Mouse (Mus musculus): ENCODE measurements around the gene Fut7. TPM values are rescaled to one million over a fixed set of nuclear protein-coding genes. Genes with fewer than 3 reads are reported as not detected.

Fut7 gene
- polyA plus RNA-seq, 1 experiment from 2014 or later, result not detected

DNA sequence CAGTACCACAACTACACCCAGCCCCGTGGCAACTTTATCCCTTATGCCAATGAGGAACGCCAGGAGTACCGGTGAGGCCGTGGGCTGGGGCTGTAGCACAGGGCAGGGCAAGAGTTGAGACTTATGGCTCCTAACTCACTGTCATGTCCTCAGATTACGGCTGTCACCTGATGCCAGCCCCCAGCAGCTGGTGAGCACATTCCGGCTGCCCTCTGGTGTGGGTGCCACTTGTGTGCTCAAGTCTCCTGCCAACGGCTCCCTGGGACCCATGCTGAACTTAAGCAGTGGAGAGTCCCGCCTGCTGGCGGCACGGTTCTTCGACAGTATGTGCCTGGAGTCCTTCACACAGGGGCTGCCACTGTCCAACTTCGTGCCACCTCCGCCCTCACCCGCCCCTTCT lies 19.6 kb downstream of the Fut7 start:
- ATAC-seq, result no peak
- WGBS, result 91% methylated on average over 14 of the region's 14 CpGs
- Histone ChIP-seq H3K9ac (replicated peaks) (no peak overlapping the region), H3K4me1 (replicated peaks) (no peaks in the 10 kb centered on the region), H3K27me3 (no peaks in the 10 kb centered on the region), H3K36me3 (peaks cover 99% of the 10 kb centered on the region), H3K27ac (no peak overlapping the region), H3K4me3 (replicated peaks) (no peak overlapping the region), H3K4me2 (replicated peaks) (no peak overlapping the region), H3K9me3 (no peaks in the 10 kb centered on the region)

DNA sequence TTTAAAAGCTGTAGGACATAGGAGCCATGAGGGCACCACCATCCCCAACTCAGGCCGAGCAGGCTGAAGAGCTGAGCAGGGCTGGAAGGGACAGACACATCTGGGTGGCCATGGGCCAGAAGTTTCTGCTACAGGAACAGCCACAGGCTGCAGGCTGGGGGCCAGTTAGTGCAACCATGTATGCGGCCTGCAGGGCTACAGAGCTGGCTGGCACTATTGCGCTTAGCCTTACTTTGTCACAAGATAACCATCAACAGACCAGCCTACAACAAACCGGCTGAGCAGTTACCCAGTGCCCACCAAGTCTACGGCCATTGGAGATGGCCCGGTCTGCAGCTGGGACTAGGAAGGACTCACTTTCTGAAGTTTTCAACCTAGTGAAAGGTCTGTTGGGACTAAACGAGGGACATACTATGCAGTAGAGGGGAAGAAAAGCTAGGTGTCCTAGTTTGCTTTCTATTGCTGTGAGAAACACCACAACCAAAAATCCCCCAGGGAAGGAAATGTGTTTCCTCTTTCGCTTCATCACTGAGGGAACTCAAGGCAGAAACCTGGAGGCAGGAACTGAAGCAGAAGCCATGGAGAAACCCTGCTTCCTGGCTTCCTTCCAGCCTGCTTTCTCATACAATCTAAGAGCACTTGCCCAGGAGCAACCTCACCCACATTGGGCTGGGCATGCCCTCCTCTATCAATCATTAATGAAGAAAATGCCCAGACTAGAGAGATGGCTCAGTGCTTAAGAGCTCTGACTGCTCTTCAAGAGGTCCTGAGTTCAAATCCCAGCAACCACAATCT lies 28.0 kb downstream of the Fut7 start:
- Histone ChIP-seq H3K27me3 (no peaks in the 10 kb centered on the region), H3K4me1 (replicated peaks) (no peaks in the 10 kb centered on the region), H3K27ac (no peak overlapping the region), H3K9ac (replicated peaks) (no peak overlapping the region), H3K9me3 (no peaks in the 10 kb centered on the region), H3K4me3 (replicated peaks) (no peak overlapping the region), H3K4me2 (replicated peaks) (no peak overlapping the region), H3K36me3 (peaks cover 27% of the 10 kb centered on the region)
- WGBS, result 89% methylated on average over 8 of the region's 8 CpGs
- no peak for ATAC-seq

DNA sequence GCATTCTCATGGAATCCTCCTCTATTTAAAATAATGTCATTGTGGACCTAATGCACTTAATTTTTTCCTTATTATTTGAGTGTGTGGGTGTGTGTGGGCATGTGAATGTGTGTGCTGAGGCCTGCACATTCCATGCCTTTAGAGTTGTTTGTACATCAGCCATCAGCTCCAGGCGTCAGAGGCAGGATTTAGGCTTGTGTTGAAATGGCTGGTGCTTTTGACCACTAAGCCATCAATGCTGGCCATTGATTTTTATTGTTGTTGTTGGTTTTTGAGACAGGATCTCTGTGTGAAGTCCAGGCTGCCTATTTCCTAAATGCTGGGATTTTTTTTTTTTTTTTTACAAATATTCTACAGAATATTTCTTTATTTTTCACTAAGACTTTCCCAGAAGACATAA lies 29.9 kb downstream of the Fut7 start:
- Histone ChIP-seq H3K9ac (replicated peaks) (no peak overlapping the region), H3K27me3 (no peaks in the 10 kb centered on the region), H3K9me3 (no peaks in the 10 kb centered on the region), H3K4me2 (replicated peaks) (no peak overlapping the region), H3K27ac (no peak overlapping the region), H3K4me3 (replicated peaks) (no peak overlapping the region), H3K36me3 (peaks cover 14% of the 10 kb centered on the region), H3K4me1 (replicated peaks) (no peaks in the 10 kb centered on the region)
- no peak for ATAC-seq
- WGBS, result 50% methylated on average over 1 of the region's 1 CpGs

DNA sequence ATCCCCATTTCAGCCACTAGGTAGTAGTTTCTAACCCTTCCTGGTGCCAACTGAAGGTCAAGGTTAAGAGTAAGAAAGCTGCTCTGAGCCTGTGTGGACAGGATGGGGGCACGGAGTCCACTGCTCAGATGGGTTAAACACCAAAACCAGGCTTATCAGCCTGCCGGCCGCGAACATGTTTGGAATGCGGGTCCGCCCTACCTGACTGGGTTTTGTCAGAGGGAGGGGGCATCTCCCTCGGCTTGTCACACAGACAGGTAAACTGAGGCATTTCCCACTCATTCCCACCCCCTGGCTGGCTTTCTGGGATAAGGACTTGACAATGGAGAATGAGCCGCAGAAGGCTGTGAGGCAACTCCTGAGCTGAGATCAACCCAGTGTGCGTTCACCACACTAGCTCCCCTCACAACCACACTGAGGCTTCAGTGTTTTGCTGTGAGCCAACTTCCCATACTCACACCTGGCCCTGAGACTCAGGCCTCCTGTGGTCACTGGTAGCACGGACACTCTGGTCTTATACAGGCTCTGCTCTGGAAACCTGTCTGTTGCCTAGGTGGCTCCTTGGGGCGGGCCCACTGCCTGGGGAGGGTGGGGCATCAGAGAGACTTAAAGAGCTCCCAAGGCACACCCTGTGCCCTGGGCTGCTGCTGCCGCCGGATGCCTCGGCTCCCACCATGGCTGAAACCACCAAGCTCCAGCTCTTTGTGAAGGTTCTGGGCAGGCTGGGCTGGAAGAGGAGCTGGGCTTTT lies 33.3 kb downstream of the Fut7 start, which contains the start of gene Clic3:
Gene Clic3, plus strand, starts transcription at position 634 of the 749 bp plus-strand sequence.
- no peak within 1 kb of the TSS for H3K4me2 ChIP-seq (replicated peaks)
- 70% methylated on average over 14 of the region's 14 CpGs for WGBS
- H3K4me1 ChIP-seq (replicated peaks), result peaks cover 23% of the 10 kb centered on the region
- peaks cover 23% of the 10 kb centered on the region for H3K36me3 ChIP-seq
- no peaks in the 10 kb centered on the region for H3K27me3 ChIP-seq
- no peaks in the 10 kb centered on the region for H3K9me3 ChIP-seq
- no peak within 1 kb of the TSS for H3K4me3 ChIP-seq (replicated peaks)
- H3K27ac ChIP-seq, result no peak within 1 kb of the TSS
- H3K9ac ChIP-seq (replicated peaks), result no peak within 1 kb of the TSS
- ATAC-seq, result no peak

DNA sequence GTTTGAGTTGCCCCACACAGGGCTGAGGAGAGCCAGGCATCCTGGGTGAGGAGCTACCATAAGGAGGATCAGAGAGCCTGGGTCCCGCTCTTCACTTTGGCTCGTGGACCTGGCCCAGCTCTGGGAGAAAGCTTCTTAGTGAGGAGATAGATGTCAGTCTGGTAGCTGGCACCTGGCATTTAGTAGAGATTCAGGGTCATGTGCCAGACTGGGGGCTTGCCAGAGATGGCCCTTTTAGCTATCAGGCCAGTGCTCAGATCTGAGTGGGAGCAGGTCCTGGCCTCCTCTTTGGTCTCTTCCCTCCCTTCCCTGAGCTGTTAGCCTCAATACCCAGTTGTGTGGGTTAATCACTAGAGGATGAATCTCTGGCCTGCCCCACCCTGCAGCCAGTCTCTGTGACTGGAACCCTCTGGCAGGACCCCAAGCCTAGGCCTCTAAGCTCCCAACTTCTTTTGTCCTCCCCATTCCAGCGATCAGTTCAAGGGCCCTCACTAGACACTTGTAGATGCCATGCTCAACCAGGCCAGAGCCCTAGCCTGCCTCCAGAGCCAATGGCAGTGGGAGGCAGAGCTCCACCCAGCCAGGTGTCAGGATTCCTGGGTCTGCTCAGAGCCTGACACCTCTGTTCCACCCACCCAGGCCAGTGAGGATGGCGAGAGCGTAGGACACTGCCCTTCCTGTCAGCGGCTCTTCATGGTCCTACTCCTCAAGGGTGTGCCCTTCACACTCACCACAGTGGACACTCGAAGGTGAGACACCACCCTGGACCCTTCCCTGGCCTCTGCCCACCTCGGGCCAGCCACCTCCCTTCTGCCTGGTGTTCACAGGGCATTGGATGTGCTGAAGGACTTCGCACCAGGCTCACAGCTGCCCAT lies 34.2 kb downstream of the Fut7 start:
- ATAC-seq, result no peak
- no peak overlapping the region for H3K27ac ChIP-seq
- H3K9me3 ChIP-seq, result no peaks in the 10 kb centered on the region
- no peak overlapping the region for H3K4me3 ChIP-seq (replicated peaks)
- no peaks in the 10 kb centered on the region for H3K27me3 ChIP-seq
- H3K9ac ChIP-seq (replicated peaks), result no peak overlapping the region
- H3K36me3 ChIP-seq, result peaks cover 23% of the 10 kb centered on the region
- 83% methylated on average over 9 of the region's 9 CpGs for WGBS
- peaks cover 26% of the 10 kb centered on the region for H3K4me1 ChIP-seq (replicated peaks)
- H3K4me2 ChIP-seq (replicated peaks), result no peak overlapping the region

DNA sequence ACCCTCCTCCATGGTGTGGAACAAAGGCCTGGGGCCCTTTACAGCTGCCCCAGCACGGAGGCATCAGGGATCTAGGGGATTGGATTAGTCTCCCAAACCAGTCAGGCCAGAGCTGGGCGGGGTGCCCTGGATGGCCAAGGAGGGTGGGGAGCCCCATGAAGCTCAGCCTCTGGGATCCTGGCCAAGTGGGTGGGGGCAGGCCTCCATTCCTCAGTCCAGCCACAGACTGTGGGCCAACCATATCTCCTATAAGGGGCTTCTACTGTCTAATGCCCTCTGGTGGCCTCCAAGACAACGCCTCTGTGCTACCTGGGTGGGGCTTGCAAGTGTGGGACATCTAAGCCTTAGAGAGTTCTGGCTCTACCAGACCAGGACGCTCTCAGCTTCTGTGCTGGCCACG lies 35.8 kb downstream of the Fut7 start:
- H3K9me3 ChIP-seq, result no peaks in the 10 kb centered on the region
- no peak overlapping the region for H3K27ac ChIP-seq
- peaks cover 26% of the 10 kb centered on the region for H3K4me1 ChIP-seq (replicated peaks)
- WGBS, result 83% methylated on average over 5 of the region's 5 CpGs
- no peak overlapping the region for H3K9ac ChIP-seq (replicated peaks)
- 0 out of 2 replicates have a peak overlapping the region, but pooled peaks have one; percentile 94 for H3K4me2 ChIP-seq (replicated peaks)
- no peak for ATAC-seq
- H3K4me3 ChIP-seq (replicated peaks), result no peak overlapping the region
- H3K27me3 ChIP-seq, result no peaks in the 10 kb centered on the region
- H3K36me3 ChIP-seq, result peaks cover 23% of the 10 kb centered on the region

DNA sequence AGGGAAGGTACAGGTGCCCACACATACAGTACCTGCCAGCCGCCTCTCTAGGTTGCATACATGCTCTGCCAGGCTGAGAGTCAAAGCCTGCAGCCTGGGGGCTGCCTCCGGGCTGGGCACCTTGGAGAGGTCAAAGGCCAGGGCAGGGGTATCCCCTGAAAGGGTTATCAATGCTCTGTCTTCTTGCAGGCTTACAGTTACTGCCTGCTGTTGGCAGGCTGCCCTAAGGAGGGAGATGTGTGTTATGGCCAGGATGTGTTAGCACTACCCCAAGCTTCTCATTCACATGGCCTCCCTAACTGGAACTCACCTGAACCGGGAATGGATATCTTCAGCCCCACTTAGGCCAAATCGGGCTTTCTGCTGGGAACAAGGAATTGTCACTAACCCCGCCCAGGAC lies 37.1 kb downstream of the Fut7 start:
- ATAC-seq, result peak; percentile 29; the same call in 1 of the 2 replicates
- Histone ChIP-seq H3K27ac (peak overlapping the region; percentile 96), H3K27me3 (no peaks in the 10 kb centered on the region), H3K4me1 (replicated peaks) (peaks cover 26% of the 10 kb centered on the region), H3K36me3 (peaks cover 23% of the 10 kb centered on the region), H3K4me2 (replicated peaks) (peak overlapping the region; percentile 94), H3K4me3 (replicated peaks) (peak overlapping the region; percentile 72), H3K9ac (replicated peaks) (peak overlapping the region; percentile 83), H3K9me3 (no peaks in the 10 kb centered on the region)
- 33% methylated on average over 5 of the region's 5 CpGs for WGBS

DNA sequence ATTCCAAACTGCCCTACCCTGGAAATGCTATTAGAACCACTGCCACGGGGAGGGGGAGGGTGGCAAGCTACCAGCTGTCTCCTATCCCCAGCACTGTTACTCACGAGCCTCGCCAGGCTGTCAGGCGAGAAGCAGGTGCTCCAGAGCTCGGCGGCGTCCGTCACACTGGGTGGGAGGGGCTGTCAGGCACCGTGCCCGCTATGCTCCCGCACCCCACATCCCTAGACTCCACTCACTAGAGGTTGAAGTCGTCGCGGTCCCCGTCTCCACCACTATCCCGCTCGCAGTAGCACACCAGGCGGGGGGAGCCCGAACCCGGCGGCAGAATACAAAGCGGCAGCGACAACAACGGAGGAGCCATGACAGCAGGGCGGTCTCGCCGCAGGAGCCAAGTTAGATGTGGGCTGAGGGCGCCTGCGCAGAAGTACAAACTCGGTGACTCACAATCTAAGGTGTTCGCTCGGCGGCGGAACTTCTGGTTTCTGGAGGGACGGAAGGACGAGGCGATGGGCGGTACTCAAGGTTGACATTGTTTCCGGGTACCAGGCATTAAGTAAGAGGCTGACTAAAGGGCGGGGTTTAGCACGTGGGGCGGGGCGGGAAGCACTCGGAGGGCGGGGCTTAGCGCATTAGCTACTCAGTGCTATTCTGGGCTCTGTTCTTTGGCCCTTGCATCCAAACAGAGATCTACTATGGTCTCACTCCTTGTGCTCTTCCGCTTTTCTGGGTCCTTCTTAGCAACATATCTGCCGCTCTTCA lies 37.7 kb downstream of the Fut7 start, which contains the start of gene Paxx:
Gene Paxx, minus strand, starts transcription at position 544 of the 759 bp plus-strand sequence.
- Histone ChIP-seq H3K27ac (peak within 1 kb of the TSS; percentile 96), H3K9ac (replicated peaks) (peak within 1 kb of the TSS; percentile 83), H3K27me3 (no peaks in the 10 kb centered on the region), H3K4me3 (replicated peaks) (peak within 1 kb of the TSS; percentile 72), H3K4me2 (replicated peaks) (peak within 1 kb of the TSS; percentile 94), H3K4me1 (replicated peaks) (peaks cover 30% of the 10 kb centered on the region), H3K36me3 (peaks cover 23% of the 10 kb centered on the region), H3K9me3 (no peaks in the 10 kb centered on the region)
- ATAC-seq, result peak; percentile 88
- under 1% methylated on average over 48 of the region's 48 CpGs for WGBS

DNA sequence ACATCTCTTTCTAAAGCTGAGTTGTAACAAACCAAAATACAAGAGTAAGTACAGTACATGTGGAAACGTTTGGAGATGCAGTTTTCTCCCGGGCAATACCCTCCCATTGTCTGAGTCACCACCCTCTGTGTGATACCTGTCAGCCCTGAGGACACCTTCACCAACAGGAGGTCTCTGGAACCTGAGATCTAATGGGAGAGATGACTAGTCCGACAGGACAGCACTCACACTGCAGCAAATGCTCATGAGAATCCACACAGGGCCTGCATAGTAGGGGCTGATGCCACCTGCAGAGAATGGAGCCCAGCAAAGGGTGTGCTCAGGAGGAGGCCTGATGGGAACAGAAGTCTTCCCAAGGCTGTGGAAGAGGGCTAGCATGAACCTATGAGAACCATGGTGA lies 38.3 kb downstream of the Fut7 start:
- Histone ChIP-seq H3K9ac (replicated peaks) (peak overlapping the region; percentile 83), H3K4me1 (replicated peaks) (peaks cover 37% of the 10 kb centered on the region), H3K27ac (peak overlapping the region; percentile 96), H3K4me3 (replicated peaks) (peak overlapping the region; percentile 72), H3K27me3 (no peaks in the 10 kb centered on the region), H3K4me2 (replicated peaks) (peak overlapping the region; percentile 94), H3K36me3 (peaks cover 23% of the 10 kb centered on the region), H3K9me3 (no peaks in the 10 kb centered on the region)
- peak; percentile 1; the same call in 1 of the 2 replicates for ATAC-seq
- WGBS, result 27% methylated on average over 3 of the region's 3 CpGs

DNA sequence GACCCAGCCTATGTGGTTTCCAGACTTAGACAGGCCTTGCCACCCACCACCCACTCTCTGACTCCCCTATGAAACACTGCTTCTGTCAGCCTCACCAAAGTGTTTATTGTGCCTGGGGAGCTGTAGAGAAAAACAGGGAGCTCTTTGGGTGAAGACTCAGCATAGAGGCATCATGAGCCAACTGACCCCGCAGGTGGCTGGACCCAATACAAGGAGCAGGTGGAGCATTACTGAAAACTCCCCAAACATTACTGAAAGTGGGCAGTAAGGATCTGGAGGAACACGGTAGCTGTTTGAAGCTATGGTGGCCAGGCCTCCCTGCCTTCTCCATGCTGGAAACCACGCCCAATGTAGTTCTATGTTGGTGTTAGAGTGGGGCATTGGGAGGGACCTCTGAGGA lies 40.6 kb downstream of the Fut7 start:
- H3K9me3 ChIP-seq, result no peaks in the 10 kb centered on the region
- H3K27ac ChIP-seq, result no peak overlapping the region
- ATAC-seq, result no peak
- H3K36me3 ChIP-seq, result peaks cover 10% of the 10 kb centered on the region
- WGBS, result 93% methylated on average over 3 of the region's 3 CpGs
- no peak overlapping the region for H3K4me2 ChIP-seq (replicated peaks)
- no peaks in the 10 kb centered on the region for H3K27me3 ChIP-seq
- H3K4me3 ChIP-seq (replicated peaks), result no peak overlapping the region
- H3K4me1 ChIP-seq (replicated peaks), result peaks cover 48% of the 10 kb centered on the region
- no peak overlapping the region for H3K9ac ChIP-seq (replicated peaks)

DNA sequence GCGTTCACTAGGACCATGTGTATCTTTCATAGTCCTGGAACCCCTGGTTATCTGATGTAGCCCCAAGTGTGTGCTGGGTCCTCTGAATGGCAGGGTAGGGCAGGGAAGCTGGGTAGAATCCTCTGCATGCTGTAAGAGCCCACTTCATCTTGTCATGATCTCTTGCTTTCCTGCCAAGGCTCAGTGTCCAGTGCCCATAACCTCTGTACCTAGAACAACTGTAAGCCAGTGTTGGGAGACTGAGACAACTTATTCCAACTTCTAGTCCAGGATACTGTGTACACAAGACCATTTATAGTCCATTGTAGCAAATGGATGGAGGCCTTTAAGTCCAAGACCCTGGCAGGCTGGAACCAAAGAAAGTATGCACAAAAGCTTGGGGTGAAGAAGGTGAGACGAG lies 42.2 kb downstream of the Fut7 start:
- no peak overlapping the region for H3K9ac ChIP-seq (replicated peaks)
- H3K4me1 ChIP-seq (replicated peaks), result peaks cover 43% of the 10 kb centered on the region
- H3K27ac ChIP-seq, result no peak overlapping the region
- no peaks in the 10 kb centered on the region for H3K9me3 ChIP-seq
- H3K36me3 ChIP-seq, result no peaks in the 10 kb centered on the region
- no peak overlapping the region for H3K4me2 ChIP-seq (replicated peaks)
- ATAC-seq, result no peak
- H3K4me3 ChIP-seq (replicated peaks), result no peak overlapping the region
- 87% methylated on average over 2 of the region's 2 CpGs for WGBS
- H3K27me3 ChIP-seq, result no peaks in the 10 kb centered on the region
